Mouse (Mus musculus): ENCODE measurements around the gene Map3k19. TPM values are rescaled to one million over a fixed set of nuclear protein-coding genes. Genes with fewer than 3 reads are reported as not detected.

Map3k19 gene
- total RNA-seq (2017): 0.69 and 2.4 TPM in 2 replicates

- no peak for ATAC-seq (replicated peaks in 1 of 2; ENCODE audit: insufficient read depth in 1 of 2, low FRiP score in 2 of 2, low TSS enrichment in 1 of 2, low read depth in 1 of 2, poor library complexity in 2 of 2, severe bottlenecking in 2 of 2)
These were observed at the start of gene Map3k19 for GRCm38 (mm10) chr1:127854486-127855222. Gene Map3k19, minus strand, starts transcription at chr1:127855031.

- ATAC-seq (replicated peaks in 1 of 2; ENCODE audit: insufficient read depth in 1 of 2, low FRiP score in 2 of 2, low TSS enrichment in 1 of 2, low read depth in 1 of 2, poor library complexity in 2 of 2, severe bottlenecking in 2 of 2): no peak
These were observed 44.6 kb upstream of the Map3k19 start for GRCm38 (mm10) chr1:127899401-127899800.

GRCm38 (mm10) chr1:127869276-127869675 is 14.4 kb upstream of the Map3k19 start:
- no peak for ATAC-seq (replicated peaks in 1 of 2; ENCODE audit: insufficient read depth in 1 of 2, low FRiP score in 2 of 2, low TSS enrichment in 1 of 2, low read depth in 1 of 2, poor library complexity in 2 of 2, severe bottlenecking in 2 of 2)

GRCm38 (mm10) chr1:127868300-127869261 is 13.8 kb upstream of the Map3k19 start, which contains the start of gene Rab3gap1:
Gene Rab3gap1, plus strand, starts transcription at chr1:127868773.
- ATAC-seq (replicated peaks in 1 of 2; ENCODE audit: insufficient read depth in 1 of 2, low FRiP score in 2 of 2, low TSS enrichment in 1 of 2, low read depth in 1 of 2, poor library complexity in 2 of 2, severe bottlenecking in 2 of 2): peak; percentile 99

GRCm38 (mm10) chr1:127863806-127864205 is 9.0 kb upstream of the Map3k19 start:
- no peak for ATAC-seq (replicated peaks in 1 of 2; ENCODE audit: insufficient read depth in 1 of 2, low FRiP score in 2 of 2, low TSS enrichment in 1 of 2, low read depth in 1 of 2, poor library complexity in 2 of 2, severe bottlenecking in 2 of 2)

GRCm38 (mm10) chr1:127861900-127862299 is 7.1 kb upstream of the Map3k19 start:
- no peak for ATAC-seq (replicated peaks in 1 of 2; ENCODE audit: insufficient read depth in 1 of 2, low FRiP score in 2 of 2, low TSS enrichment in 1 of 2, low read depth in 1 of 2, poor library complexity in 2 of 2, severe bottlenecking in 2 of 2)

- ATAC-seq (replicated peaks in 1 of 2; ENCODE audit: insufficient read depth in 1 of 2, low FRiP score in 2 of 2, low TSS enrichment in 1 of 2, low read depth in 1 of 2, poor library complexity in 2 of 2, severe bottlenecking in 2 of 2): no peak
These were observed 5.7 kb upstream of the Map3k19 start for GRCm38 (mm10) chr1:127860492-127860891.

GRCm38 (mm10) chr1:127859799-127860400 is 5.1 kb upstream of the Map3k19 start:
- ATAC-seq (replicated peaks in 1 of 2; ENCODE audit: insufficient read depth in 1 of 2, low FRiP score in 2 of 2, low TSS enrichment in 1 of 2, low read depth in 1 of 2, poor library complexity in 2 of 2, severe bottlenecking in 2 of 2): no peak

- ATAC-seq (replicated peaks in 1 of 2; ENCODE audit: insufficient read depth in 1 of 2, low FRiP score in 2 of 2, low TSS enrichment in 1 of 2, low read depth in 1 of 2, poor library complexity in 2 of 2, severe bottlenecking in 2 of 2): 0 out of 4 replicates have a peak, but pooled peaks of 1 of the 2 experiments have one; percentile 12
These were observed 4.3 kb upstream of the Map3k19 start for GRCm38 (mm10) chr1:127858945-127859648.

GRCm38 (mm10) chr1:127850075-127850610 is 4.7 kb downstream of the Map3k19 start:
- ATAC-seq (replicated peaks in 1 of 2; ENCODE audit: insufficient read depth in 1 of 2, low FRiP score in 2 of 2, low TSS enrichment in 1 of 2, low read depth in 1 of 2, poor library complexity in 2 of 2, severe bottlenecking in 2 of 2): peak; percentile 94 to 99

GRCm38 (mm10) chr1:127845472-127845871 is 9.4 kb downstream of the Map3k19 start:
- no peak for ATAC-seq (replicated peaks in 1 of 2; ENCODE audit: insufficient read depth in 1 of 2, low FRiP score in 2 of 2, low TSS enrichment in 1 of 2, low read depth in 1 of 2, poor library complexity in 2 of 2, severe bottlenecking in 2 of 2)

- ATAC-seq (replicated peaks in 1 of 2; ENCODE audit: insufficient read depth in 1 of 2, low FRiP score in 2 of 2, low TSS enrichment in 1 of 2, low read depth in 1 of 2, poor library complexity in 2 of 2, severe bottlenecking in 2 of 2): no peak
These were observed 16.2 kb downstream of the Map3k19 start for GRCm38 (mm10) chr1:127838602-127839001.

- peak; percentile 83 to 85 for ATAC-seq (replicated peaks in 1 of 2; ENCODE audit: insufficient read depth in 1 of 2, low FRiP score in 2 of 2, low TSS enrichment in 1 of 2, low read depth in 1 of 2, poor library complexity in 2 of 2, severe bottlenecking in 2 of 2)
These were observed 18.2 kb downstream of the Map3k19 start for GRCm38 (mm10) chr1:127836619-127837018.

- ATAC-seq (replicated peaks in 1 of 2; ENCODE audit: insufficient read depth in 1 of 2, low FRiP score in 2 of 2, low TSS enrichment in 1 of 2, low read depth in 1 of 2, poor library complexity in 2 of 2, severe bottlenecking in 2 of 2): no peak
These were observed 20.6 kb downstream of the Map3k19 start for GRCm38 (mm10) chr1:127834202-127834601.

- no peak for ATAC-seq (replicated peaks in 1 of 2; ENCODE audit: insufficient read depth in 1 of 2, low FRiP score in 2 of 2, low TSS enrichment in 1 of 2, low read depth in 1 of 2, poor library complexity in 2 of 2, severe bottlenecking in 2 of 2)
These were observed 21.1 kb downstream of the Map3k19 start for GRCm38 (mm10) chr1:127833714-127834113.

- ATAC-seq (replicated peaks in 1 of 2; ENCODE audit: insufficient read depth in 1 of 2, low FRiP score in 2 of 2, low TSS enrichment in 1 of 2, low read depth in 1 of 2, poor library complexity in 2 of 2, severe bottlenecking in 2 of 2): peak; percentile 95 to 98
These were observed 24.5 kb downstream of the Map3k19 start for GRCm38 (mm10) chr1:127830215-127830921.
